Mouse (Mus musculus) c-Kit-positive CD71-positive TER-119-positive erythroid progenitor cells, embryonic 14.5 days (primary cell): ENCODE results near the gene Cytip.
"Not testable (repeated sequence)": the region's sequence is repeated elsewhere in the genome, so short reads cannot be mapped to it uniquely, and the experiment has no call there.

Source experiments
- DNase-seq: peaks from one replicate; pipeline ENCODE4 v3.0.0-alpha.2; 2013; ENCODE audit warnings: low spot score

Gene Cytip

DNA sequence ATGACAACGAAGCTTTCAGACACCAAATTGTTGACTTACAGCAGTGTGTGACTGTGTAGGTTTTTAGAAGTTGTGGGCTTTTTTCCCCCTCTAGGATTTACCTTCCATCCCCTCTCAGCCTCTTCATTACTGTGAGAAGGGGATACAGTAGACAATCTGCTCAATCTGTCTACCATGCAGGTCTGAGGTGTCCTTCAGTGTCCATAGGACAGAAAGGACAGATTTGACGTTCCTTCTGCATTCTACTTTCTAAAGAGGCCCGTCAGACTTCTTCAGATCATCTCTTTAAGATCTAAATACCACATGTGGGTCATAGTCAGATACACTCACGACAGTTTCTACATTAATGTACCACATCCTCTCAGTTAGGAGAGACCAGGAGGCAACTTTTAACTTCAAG lies 33.5 kb downstream of the Cytip start:
- no peak for DNase-seq

GRCm38 (mm10) chr2:58160541-58161307 lies 34.6 kb downstream of the Cytip start:
- DNase-seq = no peak

DNA sequence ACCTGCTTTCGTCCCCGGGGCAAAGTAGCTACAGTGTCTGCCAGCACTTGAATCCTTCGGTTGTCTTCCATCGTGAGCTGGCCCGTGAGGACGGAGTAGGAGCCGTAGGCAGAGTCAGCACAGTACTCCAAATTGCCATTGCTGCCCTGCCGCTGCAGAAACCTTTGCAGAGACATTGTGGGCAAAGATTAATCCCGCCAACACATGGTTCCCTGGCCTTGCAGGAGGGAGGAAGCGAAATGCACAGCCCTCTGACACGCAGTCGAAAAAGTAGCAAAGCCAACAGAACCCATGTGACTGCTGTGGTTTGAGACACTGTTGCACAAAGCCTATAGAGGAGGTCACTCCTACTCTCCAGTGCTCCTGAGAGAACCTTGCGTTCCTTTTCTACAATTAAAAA lies 35.5 kb downstream of the Cytip start:
- no peak for DNase-seq

GRCm38 (mm10) chr2:58159121-58159520 lies 36.2 kb downstream of the Cytip start:
- DNase-seq = no peak

DNA sequence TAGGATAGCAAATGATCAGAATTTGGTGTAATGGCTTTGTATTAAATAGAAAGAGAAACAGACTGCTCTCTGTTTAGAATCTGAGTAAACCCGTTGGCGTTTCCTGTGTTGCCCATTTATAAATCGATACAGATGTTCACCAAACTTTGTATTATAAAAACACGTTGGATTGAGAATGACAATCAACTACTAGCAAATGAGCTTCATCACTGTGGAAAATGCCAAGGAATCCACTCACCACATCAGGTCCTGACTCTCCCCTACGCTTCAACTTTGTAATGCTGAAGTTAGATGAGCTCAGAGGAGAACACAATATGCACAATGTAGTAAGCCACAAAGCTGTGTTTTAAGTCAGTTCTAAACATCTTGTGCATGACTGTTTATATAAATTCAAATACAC lies 36.8 kb downstream of the Cytip start:
- DNase-seq = no peak

DNA sequence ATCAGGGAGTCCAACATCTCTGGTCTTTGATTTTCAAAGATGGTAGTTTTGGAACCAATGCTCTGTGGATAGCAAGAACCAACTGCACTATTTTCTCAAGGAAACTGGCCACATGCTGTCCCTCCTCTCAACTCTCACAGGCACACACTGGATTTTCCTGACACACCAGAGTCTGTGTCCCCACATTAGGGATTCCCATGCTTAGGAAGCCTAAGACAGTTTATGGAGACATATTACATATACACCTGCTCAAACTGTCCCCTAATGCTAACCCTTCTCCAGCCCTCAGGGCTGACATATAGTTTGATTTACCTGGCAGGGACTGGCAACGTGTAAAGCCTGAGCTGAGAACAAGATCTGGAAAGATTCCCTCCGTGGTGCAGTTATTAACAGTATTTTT lies 37.2 kb downstream of the Cytip start:
- DNase-seq = no peak

DNA sequence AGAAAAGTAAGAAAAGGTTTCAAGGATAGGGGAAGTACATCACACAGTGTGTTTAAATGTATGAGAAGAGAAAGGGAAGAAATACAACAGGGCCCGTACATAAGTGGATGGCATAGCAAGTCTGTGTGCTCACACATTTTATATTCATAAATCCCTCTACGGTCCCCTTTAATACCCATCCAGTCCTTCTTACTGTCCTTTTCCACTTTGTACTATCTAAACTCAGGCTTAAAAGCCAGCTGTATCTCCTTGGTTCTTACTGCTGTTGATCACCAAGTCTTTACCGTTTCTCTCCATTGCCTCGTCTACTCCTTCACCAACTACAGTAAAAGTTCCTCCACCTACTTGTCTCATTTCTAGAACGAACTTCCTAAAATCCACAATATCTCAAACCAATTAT lies 37.9 kb downstream of the Cytip start:
- no peak for DNase-seq

DNA sequence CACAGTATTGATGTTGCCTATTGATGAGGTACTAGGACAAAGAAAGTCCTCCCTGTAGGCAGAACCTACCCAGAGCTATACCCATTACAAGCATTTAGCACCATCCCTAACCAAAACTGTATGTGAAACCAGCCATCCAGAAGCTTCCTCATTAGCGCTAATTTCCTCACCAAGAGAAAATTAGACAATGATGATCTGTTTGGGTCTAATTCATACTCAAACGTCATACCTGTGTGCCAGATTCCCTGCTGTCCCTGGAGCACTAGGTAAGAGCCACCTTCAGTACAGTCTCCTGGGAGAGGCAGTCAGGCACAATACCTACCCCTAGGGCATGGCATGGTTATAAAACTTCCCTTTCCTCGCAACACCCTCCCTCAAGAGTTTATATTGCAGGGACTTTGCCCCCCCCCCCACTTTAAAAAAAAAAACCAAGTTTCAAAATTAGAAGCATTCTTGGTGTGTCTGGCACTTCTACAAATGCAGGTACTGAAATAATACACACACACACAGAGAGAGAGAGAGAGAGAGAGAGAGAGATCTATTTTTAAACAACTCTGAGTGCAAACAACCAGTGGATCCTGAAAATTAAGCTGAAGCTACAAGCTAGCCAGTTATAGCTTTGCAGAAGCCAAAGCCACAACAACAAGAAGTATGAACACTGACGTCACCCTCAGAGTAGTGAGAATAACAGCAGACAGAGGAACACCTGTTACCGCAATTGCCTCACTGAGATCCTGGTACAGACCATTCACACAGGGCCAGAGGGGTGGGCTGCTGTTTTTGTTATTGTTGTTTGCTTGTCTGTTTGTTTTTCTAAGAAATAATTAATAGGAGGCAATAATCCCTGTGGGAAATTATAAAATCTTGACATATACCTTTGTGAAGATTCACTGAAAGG lies 38.6 kb downstream of the Cytip start:
- no peak for DNase-seq

GRCm38 (mm10) chr2:58156108-58156415 lies 39.3 kb downstream of the Cytip start:
- DNase-seq = peak; percentile 29

GRCm38 (mm10) chr2:58155271-58156107 lies 39.8 kb downstream of the Cytip start:
- DNase-seq = peak; percentile 24

GRCm38 (mm10) chr2:58154555-58154954 lies 40.8 kb downstream of the Cytip start:
- no peak for DNase-seq

GRCm38 (mm10) chr2:58153742-58154141 lies 41.6 kb downstream of the Cytip start:
- no peak for DNase-seq

DNA sequence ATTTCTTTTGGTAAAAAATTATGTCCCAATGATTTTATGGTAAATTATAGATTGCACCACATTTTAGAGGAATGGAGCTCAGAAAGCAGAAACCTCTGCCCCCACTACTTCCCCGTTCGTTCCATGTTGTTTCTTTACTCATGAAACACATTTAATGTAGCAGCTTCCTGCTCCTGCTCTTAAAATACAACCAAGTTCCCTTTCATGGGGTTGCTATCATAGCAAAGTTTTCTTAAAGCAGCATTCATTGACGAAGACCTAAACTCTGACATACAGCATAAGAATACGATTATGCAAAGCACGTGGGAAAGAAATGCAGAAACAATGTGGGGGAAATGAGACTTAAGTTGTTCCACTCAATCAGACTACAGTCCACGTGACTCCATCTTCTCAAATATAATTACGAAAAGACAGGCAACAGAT lies 45.3 kb downstream of the Cytip start:
- no peak for DNase-seq

GRCm38 (mm10) chr2:58146572-58146971 lies 48.8 kb downstream of the Cytip start:
- DNase-seq = no peak

DNA sequence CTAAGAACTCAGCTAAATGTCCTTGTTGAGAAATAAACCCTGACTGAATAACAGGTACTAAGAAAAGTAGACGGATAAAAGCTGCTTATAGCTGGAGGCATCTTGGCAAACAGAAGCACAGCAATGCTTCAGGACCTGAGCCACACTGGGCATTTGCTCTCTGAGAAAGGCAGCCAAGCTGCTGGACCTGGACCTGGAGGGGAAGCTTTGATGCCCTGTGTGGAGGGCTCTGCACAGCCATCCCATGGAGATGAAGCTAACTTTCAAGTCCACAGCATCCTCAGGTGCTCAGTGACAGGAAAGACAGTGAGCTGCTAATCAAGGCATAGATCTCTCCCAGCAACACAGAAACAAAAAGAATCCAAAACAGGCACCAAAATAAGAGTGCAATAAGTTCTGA lies 54.8 kb downstream of the Cytip start:
- no peak for DNase-seq

DNA sequence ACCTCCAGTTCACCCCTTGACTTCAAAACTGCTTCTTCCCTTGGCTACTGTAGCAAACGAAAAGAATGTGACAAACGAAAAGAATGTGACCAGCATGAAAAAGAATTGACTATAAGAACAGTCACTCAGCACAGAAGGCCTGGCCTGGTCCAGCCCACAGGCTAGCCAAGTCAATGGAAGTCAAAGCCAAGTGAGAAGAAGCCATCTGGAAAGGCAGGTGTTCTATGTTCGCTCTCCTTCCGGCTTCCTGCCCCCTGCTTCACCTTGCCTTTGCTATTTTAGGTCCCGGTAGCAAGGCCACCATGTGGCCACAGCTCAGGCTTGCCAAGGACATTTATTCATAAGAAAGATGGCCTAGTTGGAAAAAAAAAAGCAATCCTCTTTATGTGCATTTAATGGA lies 56.7 kb downstream of the Cytip start:
- DNase-seq = no peak

DNA sequence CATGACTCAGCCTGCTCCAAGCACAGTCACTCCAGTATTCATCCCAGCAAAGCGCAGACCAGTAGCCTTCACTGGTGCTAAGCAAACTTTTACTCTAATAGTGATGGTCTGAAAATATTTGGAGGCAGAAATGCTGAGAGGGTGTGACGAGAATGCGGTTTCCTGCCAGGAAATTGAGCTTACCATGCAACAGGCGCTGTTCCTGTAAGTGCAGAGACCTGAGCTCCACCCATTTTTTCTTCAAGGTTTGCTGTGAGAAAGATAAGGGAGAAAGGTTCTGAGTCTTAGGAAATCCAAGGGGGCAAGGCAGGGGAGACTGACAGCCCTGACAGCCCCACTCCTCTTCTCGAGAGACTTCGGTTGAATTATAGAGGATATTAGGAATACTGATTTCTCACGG lies 57.7 kb downstream of the Cytip start:
- DNase-seq = no peak

DNA sequence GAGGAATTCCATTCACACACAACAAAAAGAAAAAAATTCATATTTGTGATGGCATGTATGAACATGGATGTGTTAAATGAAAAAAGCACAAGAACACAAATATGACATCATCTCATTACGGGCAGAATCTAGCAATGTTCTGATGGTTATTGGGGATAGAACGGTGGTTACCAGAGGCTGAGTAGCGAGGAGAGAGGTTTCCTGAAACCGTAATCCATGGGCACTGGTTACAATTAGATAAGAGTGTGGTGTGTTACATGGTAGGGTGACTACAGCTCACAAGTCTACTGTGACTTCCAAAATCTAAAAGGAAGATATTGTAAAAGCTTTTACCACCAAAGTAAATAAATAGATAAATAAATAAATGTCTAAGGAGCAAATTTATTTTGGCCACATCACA lies 58.8 kb downstream of the Cytip start:
- DNase-seq = no peak

DNA sequence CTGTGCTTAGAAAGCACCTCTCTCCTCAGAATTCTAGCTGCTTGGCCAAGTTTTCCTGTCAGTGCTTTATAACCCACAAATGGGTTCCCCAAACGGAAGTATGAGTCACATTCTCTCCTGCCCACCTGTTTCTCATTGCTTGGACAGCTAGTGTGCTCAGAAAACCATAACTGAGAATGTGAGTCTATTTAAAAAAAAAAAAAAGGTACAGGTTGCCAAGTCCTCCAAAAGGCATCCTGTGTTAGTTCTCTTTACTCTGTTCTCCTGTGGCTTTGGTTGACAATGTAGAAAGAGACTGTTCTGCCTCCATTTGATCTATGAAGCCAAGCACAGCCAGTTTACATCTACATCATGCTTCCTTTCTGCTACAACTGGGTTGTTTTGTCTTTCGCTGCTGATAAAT lies 60.3 kb downstream of the Cytip start:
- no peak for DNase-seq

- DNase-seq = no peak
Observed at GRCm38 (mm10) chr2:58132597-58132996, 62.7 kb downstream of the Cytip start.

- no peak for DNase-seq
Observed at GRCm38 (mm10) chr2:58129903-58130302, 65.4 kb downstream of the Cytip start.

DNA sequence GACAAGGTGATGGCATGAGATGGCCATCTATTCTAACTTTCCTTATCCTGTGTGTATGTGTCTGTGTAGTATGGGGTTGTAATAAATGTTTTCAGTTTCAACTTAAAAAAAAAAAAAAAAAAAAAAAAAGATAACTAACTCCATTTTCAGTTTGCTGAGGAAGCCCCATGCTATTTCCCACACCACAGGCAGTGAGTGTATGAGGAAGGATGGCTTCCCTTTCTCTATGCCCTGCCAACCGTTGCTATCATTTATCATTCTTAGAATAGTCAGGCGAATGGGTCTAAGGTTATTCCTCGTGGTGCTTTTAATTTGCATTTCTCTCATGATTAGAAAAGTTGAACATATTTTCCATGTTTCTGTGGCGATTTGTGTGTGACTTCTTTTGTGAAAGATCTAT lies 84.2 kb downstream of the Cytip start:
- no peak for DNase-seq

DNA sequence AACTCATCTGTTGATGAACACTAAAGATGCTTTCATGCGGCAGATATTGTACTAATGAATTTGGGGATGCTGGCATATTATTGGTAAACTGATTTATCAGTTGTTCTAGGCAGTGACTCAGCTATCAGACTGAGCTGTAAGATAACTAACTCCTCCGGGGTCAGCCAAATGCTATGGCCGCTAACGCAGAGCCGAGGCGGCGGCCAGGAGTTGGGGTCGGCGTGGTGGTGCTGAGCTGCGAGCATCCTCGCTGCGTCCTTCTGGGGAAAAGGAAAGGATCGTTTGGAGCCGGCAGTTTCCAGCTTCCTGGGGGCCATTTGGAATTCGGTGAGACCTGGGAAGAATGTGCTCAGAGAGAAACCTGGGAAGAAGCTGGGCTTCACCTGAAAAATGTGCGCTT lies 87.4 kb downstream of the Cytip start:
- DNase-seq = not testable (repeated sequence)
